ENCODE assay signal across 8 mouse cellular contexts in the genomic region with DNA sequence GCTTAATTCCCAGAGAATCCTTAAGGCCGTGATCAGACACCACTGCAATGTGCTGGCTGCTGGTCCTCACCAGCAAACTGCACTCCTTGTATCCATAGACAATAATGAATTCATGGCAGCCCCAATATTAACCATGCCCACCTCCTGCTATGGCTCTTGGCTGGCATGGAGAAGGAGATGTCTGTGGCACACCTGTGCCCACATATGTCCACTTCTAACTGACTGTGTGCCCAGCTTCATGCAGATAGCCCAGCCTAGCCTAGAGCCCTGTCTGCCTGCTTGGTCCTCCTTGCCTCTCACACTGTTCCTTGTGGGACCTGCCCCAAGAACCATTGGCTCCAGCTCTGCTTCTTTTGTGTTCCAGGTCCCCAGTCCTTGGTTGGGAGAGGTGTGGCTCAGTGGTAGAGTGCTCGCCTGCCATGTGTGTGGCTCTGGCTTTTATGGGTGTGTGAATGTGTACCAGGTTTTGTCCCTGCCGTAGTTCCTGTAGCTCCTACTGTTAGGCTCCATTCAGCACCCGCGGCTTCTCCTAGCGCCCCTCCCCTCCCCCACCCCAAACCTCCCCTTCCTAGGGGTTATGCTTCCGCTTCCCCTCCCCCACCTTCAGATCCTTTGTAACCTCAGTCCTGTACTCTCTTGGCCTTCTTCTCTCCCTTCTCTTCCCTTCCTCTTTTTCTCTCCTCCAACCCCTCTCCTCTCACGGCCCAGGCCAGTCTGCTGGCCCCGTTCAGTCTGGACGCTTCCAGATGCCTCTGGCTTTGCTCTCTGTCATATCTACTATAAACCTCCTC. TPM values are rescaled to one million over a fixed set of nuclear protein-coding genes. Genes with fewer than 3 reads are reported as not detected.
A peak's percentile ranks its signal among the peaks of the same experiment; 100 is the strongest.
DNase-seq lines count a peak whose midpoint lies in the region; ATAC-seq lines count a peak whose summit lies in the region.

No protein-coding gene starts in this region.

- DNase-seq in cerebellum, postnatal 10 days, result peak; percentile 51 to 75
- no peak for DNase-seq in cerebellum, adult 8-10 months
- no peak for DNase-seq in neural tube, embryonic 10.5 days (ENCODE audit: extremely low spot score, low spot score)
- peak; percentile 58 for DNase-seq in thymus, postnatal 14 days
- no peak for DNase-seq in T-cell, adult 2 months (ENCODE audit: low spot score)
- DNase-seq in spleen, postnatal 10 days (ENCODE audit: low spot score in 2 of 2), result no peak

- no peaks in the 10 kb centered on the region; the same call in 1 of the 2 replicates for H3K27me3 ChIP-seq in neural tube, embryonic 13.5 days
- no peaks in the 10 kb centered on the region for H3K27me3 ChIP-seq in limb, embryonic 15.5 days

- 38% methylated on average over 10 of the region's 10 CpGs for WGBS in neural tube, embryonic 13.5 days
- WGBS in limb, embryonic 15.5 days, result 41% methylated on average over 10 of the region's 10 CpGs

- no peak for ATAC-seq in neural tube, embryonic 13.5 days (ENCODE audit: low read depth)
- 0 out of 2 replicates have a peak, but pooled peaks have one; percentile 27 for ATAC-seq in limb, embryonic 15.5 days (ENCODE audit: insufficient number of reproducible peaks, low FRiP score, low TSS enrichment, low read depth)

- peak overlapping the region; percentile 20; the same call in 1 of the 2 replicates for H3K27ac ChIP-seq in neural tube, embryonic 13.5 days (replicated peaks)
- peak overlapping the region; percentile 80 for H3K27ac ChIP-seq in limb, embryonic 15.5 days

- H3K4me1 ChIP-seq in neural tube, embryonic 13.5 days (replicated peaks), result peaks cover 10% of the 10 kb centered on the region; the same call in 1 of the 2 replicates
- H3K4me1 ChIP-seq in limb, embryonic 15.5 days, result peaks cover 22% of the 10 kb centered on the region

- H3K9ac ChIP-seq in neural tube, embryonic 13.5 days, result no peak overlapping the region
- no peak overlapping the region for H3K9ac ChIP-seq in limb, embryonic 15.5 days

- no peak overlapping the region for H3K4me3 ChIP-seq in neural tube, embryonic 13.5 days
- H3K4me3 ChIP-seq in limb, embryonic 15.5 days, result no peak overlapping the region

- H3K4me2 ChIP-seq in neural tube, embryonic 13.5 days, result no peak overlapping the region
- no peak overlapping the region for H3K4me2 ChIP-seq in limb, embryonic 15.5 days

- no peaks in the 10 kb centered on the region for H3K9me3 ChIP-seq in neural tube, embryonic 13.5 days
- no peaks in the 10 kb centered on the region for H3K9me3 ChIP-seq in limb, embryonic 15.5 days

- H3K36me3 ChIP-seq in neural tube, embryonic 13.5 days, result no peaks in the 10 kb centered on the region
- H3K36me3 ChIP-seq in limb, embryonic 15.5 days, result no peaks in the 10 kb centered on the region

RNA-seq across cellular contexts. Expression of a gene that starts 6.3 kb away (rescaled TPM):
- polyA plus RNA-seq in neural tube, embryonic 13.5 days (2015; fragmentation: Nextera tagmentation; extraction: Ambion mirVana), result 3.2 and 6.2 TPM in 2 replicates
- polyA plus RNA-seq in limb, embryonic 15.5 days (2015; fragmentation: Nextera tagmentation; extraction: Ambion mirVana), result 17.5 and 23.3 TPM in 2 replicates

RNA-seq across cellular contexts. Expression of a gene that starts 10.4 kb away (rescaled TPM):
- polyA plus RNA-seq in neural tube, embryonic 13.5 days (2015; fragmentation: Nextera tagmentation; extraction: Ambion mirVana), result 7.3 and 9.2 TPM in 2 replicates
- polyA plus RNA-seq in limb, embryonic 15.5 days (2015; fragmentation: Nextera tagmentation; extraction: Ambion mirVana), result 31.8 and 36.1 TPM in 2 replicates

RNA-seq across cellular contexts. Expression of a gene that starts 19.3 kb away (rescaled TPM):
- 133 and 161 TPM in 2 replicates for polyA plus RNA-seq in neural tube, embryonic 13.5 days (2015; fragmentation: Nextera tagmentation; extraction: Ambion mirVana)
- 268 and 295 TPM in 2 replicates for polyA plus RNA-seq in limb, embryonic 15.5 days (2015; fragmentation: Nextera tagmentation; extraction: Ambion mirVana)

RNA-seq across cellular contexts. Expression of a gene that starts 53.8 kb away (rescaled TPM):
- 5.5 and 6.5 TPM in 2 replicates for polyA plus RNA-seq in neural tube, embryonic 13.5 days (2015; fragmentation: Nextera tagmentation; extraction: Ambion mirVana)
- 12.0 and 16.6 TPM in 2 replicates for polyA plus RNA-seq in limb, embryonic 15.5 days (2015; fragmentation: Nextera tagmentation; extraction: Ambion mirVana)

RNA-seq across cellular contexts. Expression of a gene that starts 54.0 kb away (rescaled TPM):
- 84.7 and 101 TPM in 2 replicates for polyA plus RNA-seq in neural tube, embryonic 13.5 days (2015; fragmentation: Nextera tagmentation; extraction: Ambion mirVana)
- polyA plus RNA-seq in limb, embryonic 15.5 days (2015; fragmentation: Nextera tagmentation; extraction: Ambion mirVana), result 48.9 and 60.1 TPM in 2 replicates

Comparison
In these comparisons a context has a peak if more than half of its experiments do, and no peak if none do; other contexts are left out.
1. DNase-seq: peak in cerebellum, postnatal 10 days (2 of 2) and thymus, postnatal 14 days (single experiment); none in cerebellum, adult 8-10 months (single experiment), neural tube, embryonic 10.5 days (single experiment), T-cell, adult 2 months (single experiment) and spleen, postnatal 10 days (0 of 2).